Mouse (Mus musculus) E14TG2a.4 (cell line): ENCODE measurements around the gene Mmd2.

Source experiments
- CTCF ChIP-seq: conservative IDR thresholded peaks from 2 replicates; pipeline ENCODE4 v1.5.1; 2014; ENCODE audit warnings: low read length
- NANOG ChIP-seq: IDR thresholded peaks from 2 replicates; pipeline ENCODE4 v1.6.1; 2014; ENCODE audit warnings: borderline replicate concordance, low read length, mixed read lengths
- POU5F1 ChIP-seq: IDR thresholded peaks from 2 replicates; pipeline ENCODE4 v1.6.1; 2014; ENCODE audit warnings: low read length, borderline replicate concordance

- TF ChIP-seq CTCF: no peak
- TF ChIP-seq POU5F1: no peak
- no peak for TF ChIP-seq NANOG
Observed at GRCm38 (mm10) chr5:142637823-142638222, 29.2 kb upstream of the Mmd2 start.
